Mouse (Mus musculus) stomach, postnatal 0 days (tissue): ENCODE measurements at regions not wholly inside any gene's neighbourhood (a gene's known extent, or its start where the extent isn't known, plus 50 kb on each side); places are given as distances from the start of the nearest gene placed in this dataset.
"Not testable (repeated sequence)": the region's sequence is repeated elsewhere in the genome, so short reads cannot be mapped to it uniquely, and the experiment has no call there.

Experiments used
- ATAC-seq: fragments of 200-750 bp; cut with Nextera tagmentation; 2 replicates; pipeline ENCODE4 v1.8.0; 2017; ENCODE audit not compliant: low FRiP score, low TSS enrichment
- DNase-seq: peaks from one replicate; pipeline ENCODE4 v3.0.0-alpha.2; 2016; ENCODE audit warnings: low spot score
- H3K27ac ChIP-seq: fragments of 300-500 bp; sonication (generic); replicated peaks from 2 replicates; pipeline ENCODE4 v1.5.1; 2014; ENCODE audit warnings: mild to moderate bottlenecking, control low read depth
- H3K27me3 ChIP-seq: fragments of 300-500 bp; sonication (generic); 2 replicates; pipeline ENCODE4 v1.6.1; 2014; ENCODE audit warnings: low read length; ENCODE audit not compliant: control insufficient read depth, insufficient read depth
- H3K36me3 ChIP-seq: fragments of 300-500 bp; sonication (generic); 2 replicates; pipeline ENCODE4 v1.6.1; 2014; ENCODE audit warnings: low read length, mixed read lengths; ENCODE audit not compliant: control insufficient read depth, insufficient read depth
- H3K4me1 ChIP-seq: fragments of 300-500 bp; sonication (generic); replicated peaks from 2 replicates; pipeline ENCODE4 v1.6.1; 2014; ENCODE audit warnings: antibody characterized with exemption; ENCODE audit not compliant: control insufficient read depth, insufficient read depth
- H3K4me2 ChIP-seq: fragments of 300-500 bp; sonication (generic); replicated peaks from 2 replicates; pipeline ENCODE4 v1.6.1; 2014; ENCODE audit warnings: low read depth, mild to moderate bottlenecking, control low read depth, moderate library complexity
- H3K4me3 ChIP-seq: fragments of 300-500 bp; sonication (generic); 2 replicates; pipeline ENCODE4 v1.5.1; 2014; ENCODE audit warnings: low read depth, low read length, control low read depth
- H3K9ac ChIP-seq: fragments of 300-500 bp; sonication (generic); 2 replicates; pipeline ENCODE4 v1.6.1; 2014; ENCODE audit warnings: mild to moderate bottlenecking, low read length, control low read depth, mixed read lengths
- H3K9me3 ChIP-seq: fragments of 300-500 bp; sonication (generic); 2 replicates; pipeline ENCODE4 v1.6.1; 2016; ENCODE audit warnings: low read length; ENCODE audit not compliant: control insufficient read depth
- CTCF ChIP-seq: IDR thresholded peaks from 2 replicates; pipeline ENCODE4 v1.5.1; 2016; ENCODE audit warnings: antibody characterized with exemption, low read depth, mild to moderate bottlenecking, moderate library complexity
- EP300 ChIP-seq: optimal IDR thresholded peaks from 2 replicates; pipeline ENCODE3; 2016; ENCODE audit warnings: antibody characterized with exemption
- WGBS: fragments of 180-500 bp; shearing (Covaris S2); extraction: QIAGEN DNeasy Blood & Tissue Kit; methylation state at CpG from one replicate; pipeline ENCODE4 v1.1.7; 2014; 5-methylcytosine and 5-hydroxymethylcytosine counted together

DNA sequence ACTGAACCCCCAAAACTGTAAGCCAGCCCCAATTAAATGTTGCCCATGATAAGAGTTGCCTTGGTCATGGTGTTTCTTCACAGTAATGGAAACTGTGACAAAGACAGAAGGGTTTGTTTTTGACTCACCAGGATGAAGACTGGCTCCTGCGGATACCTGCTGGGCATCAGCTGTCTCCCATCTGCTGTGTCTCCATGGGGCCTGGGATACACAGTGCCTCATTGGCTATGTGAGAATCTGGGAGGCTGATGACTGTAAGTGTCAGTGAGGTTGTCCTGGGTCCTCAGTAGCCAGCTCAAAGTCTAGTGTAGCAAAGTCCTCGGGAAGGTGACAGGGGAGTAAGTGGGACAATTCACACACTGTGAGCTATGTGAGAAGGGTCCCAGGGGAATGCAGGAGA lies 139.5 kb upstream of the Sfswap start:
- ATAC-seq (no peak), DNase-seq (no peak)
- Histone ChIP-seq H3K9me3 (no peaks in the 10 kb centered on the region), H3K4me2 (no peak overlapping the region), H3K9ac (no peak overlapping the region), H3K27ac (no peak overlapping the region), H3K4me1 (no peaks in the 10 kb centered on the region), H3K4me3 (no peak overlapping the region), H3K27me3 (no peaks in the 10 kb centered on the region), H3K36me3 (no peaks in the 10 kb centered on the region)
- 75% methylated on average over 2 of the region's 2 CpGs for WGBS
- no peak for TF ChIP-seq EP300
- no peak for TF ChIP-seq CTCF

DNA sequence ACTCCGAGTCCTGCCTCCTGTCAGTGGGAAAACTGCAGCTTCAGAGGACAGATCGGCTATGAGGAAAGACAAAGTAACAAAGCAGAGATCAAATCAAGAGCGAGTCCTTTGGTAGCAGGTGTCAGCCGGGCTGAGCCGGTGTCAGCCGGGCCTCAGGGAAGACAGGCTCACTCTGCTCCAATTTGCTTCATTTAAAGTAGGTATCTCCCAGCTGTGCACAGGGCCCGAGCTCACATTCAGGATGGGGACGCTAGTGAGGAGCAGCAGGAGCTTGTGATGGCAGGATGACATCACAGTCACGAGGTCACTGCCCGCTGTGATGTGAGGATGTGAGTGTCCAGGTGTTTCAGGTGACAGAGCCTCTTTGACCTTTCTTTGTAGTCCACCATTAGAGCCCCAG lies 137.8 kb upstream of the Sfswap start:
- Histone ChIP-seq H3K4me1 (no peaks in the 10 kb centered on the region), H3K9ac (no peak overlapping the region), H3K9me3 (no peaks in the 10 kb centered on the region), H3K4me2 (no peak overlapping the region), H3K27ac (no peak overlapping the region), H3K36me3 (no peaks in the 10 kb centered on the region), H3K4me3 (no peak overlapping the region), H3K27me3 (no peaks in the 10 kb centered on the region)
- DNase-seq = no peak
- no peak for ATAC-seq
- no peak for TF ChIP-seq CTCF
- no peak for TF ChIP-seq EP300
- WGBS = 76% methylated on average over 10 of the region's 10 CpGs

DNA sequence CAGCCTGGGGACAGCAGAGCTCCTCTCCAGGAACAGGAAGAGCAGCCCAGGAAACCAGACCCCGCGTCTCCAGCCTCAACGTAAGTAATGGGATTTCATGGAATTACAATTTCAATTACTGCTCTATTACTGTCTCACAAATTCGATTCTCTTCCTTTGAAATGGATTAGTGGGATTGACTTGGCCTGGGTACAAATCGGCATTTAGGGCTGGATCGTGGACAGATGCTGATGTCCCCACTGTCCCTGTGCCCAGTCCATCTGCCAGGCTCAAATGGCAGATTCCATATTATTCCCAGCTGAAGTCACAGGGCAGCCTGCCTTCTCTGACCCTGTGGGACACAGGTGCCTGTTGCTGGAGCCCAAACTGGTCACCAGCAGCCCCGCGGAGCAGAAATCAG lies 136.0 kb upstream of the Sfswap start:
- DNase-seq (no peak), ATAC-seq (no peak)
- Histone ChIP-seq H3K36me3 (no peaks in the 10 kb centered on the region), H3K9ac (no peak overlapping the region), H3K4me2 (no peak overlapping the region), H3K27ac (no peak overlapping the region), H3K27me3 (no peaks in the 10 kb centered on the region), H3K9me3 (no peaks in the 10 kb centered on the region), H3K4me3 (no peak overlapping the region), H3K4me1 (no peaks in the 10 kb centered on the region)
- WGBS = 74% methylated on average over 8 of the region's 8 CpGs
- TF ChIP-seq CTCF = no peak
- no peak for TF ChIP-seq EP300

DNA sequence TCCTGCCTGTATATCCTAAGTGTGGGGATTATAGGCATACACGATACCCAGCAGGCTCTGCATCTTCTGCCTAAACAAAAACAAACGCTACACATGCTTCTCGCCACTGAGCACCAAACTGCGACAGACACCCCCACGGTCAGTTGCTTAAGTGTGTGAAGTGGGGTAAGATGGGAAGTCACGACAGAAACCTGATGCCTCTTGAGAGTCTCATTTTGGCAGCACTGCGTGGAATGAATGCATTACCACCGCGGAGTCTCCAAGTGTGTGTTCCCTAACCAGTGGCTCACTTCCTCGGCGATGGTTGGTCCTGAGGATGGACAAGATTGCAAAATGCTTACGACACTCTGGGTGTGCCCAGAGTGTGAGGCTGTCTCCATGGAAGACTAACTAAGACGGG lies 133.8 kb upstream of the Sfswap start:
- ATAC-seq = no peak
- no peaks in the 10 kb centered on the region for H3K9me3 ChIP-seq
- TF ChIP-seq EP300 = no peak
- TF ChIP-seq CTCF = no peak
- H3K27ac ChIP-seq = no peak overlapping the region
- no peaks in the 10 kb centered on the region for H3K27me3 ChIP-seq
- H3K4me1 ChIP-seq = no peaks in the 10 kb centered on the region
- H3K9ac ChIP-seq = no peak overlapping the region
- no peaks in the 10 kb centered on the region for H3K36me3 ChIP-seq
- DNase-seq = no peak
- WGBS = 73% methylated on average over 13 of the region's 13 CpGs
- H3K4me2 ChIP-seq = no peak overlapping the region
- no peak overlapping the region for H3K4me3 ChIP-seq

DNA sequence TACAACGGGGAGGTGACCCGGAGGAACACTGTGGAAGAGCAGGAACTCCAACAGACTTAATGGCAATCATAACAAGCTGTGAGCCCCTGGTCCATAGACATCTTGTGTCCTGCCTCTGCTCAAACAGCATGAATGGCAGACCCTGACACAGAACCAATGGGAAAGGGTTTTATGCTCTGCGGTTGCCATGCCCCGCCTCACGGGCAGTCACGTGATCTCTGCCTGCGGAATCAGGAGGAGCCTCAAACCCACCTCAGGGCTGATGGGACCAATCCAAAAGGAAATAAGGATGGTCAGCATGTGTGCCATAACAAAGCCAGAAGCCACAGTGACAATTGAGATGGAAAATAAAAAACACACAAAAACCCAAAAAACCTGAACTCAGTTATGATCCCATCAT lies 120.2 kb upstream of the Sfswap start:
- 88% methylated on average over 7 of the region's 7 CpGs for WGBS
- Histone ChIP-seq H3K9ac (no peak overlapping the region), H3K27ac (no peak overlapping the region), H3K4me2 (no peak overlapping the region), H3K9me3 (peaks cover 3% of the 10 kb centered on the region; the same call in 1 of the 2 replicates), H3K27me3 (no peaks in the 10 kb centered on the region), H3K36me3 (no peaks in the 10 kb centered on the region), H3K4me1 (no peaks in the 10 kb centered on the region), H3K4me3 (no peak overlapping the region)
- no peak for ATAC-seq
- TF ChIP-seq CTCF = no peak
- no peak for TF ChIP-seq EP300
- no peak for DNase-seq

DNA sequence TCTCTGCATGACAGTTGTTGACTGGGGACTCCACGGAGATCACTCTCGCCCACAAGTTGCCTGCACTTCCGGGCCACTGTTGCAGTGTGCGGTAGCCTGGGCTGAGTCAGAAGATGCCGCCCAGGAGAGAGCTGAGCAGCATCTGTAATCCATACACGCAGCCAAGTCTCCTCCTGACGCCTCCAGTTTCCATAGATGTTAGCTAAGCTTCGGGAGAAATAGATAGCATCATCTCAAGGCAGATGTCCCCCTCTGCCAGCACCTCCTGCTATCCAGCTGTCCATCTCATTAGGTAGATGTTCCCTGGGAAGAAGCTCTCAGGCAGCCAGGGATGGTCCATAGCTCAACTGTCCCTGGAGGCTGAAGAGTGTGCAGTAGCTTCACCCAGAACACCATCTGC lies 116.0 kb upstream of the Sfswap start:
- H3K4me2 ChIP-seq = no peak overlapping the region
- H3K9me3 ChIP-seq = no peaks in the 10 kb centered on the region
- TF ChIP-seq EP300 (no peak), CTCF (no peak)
- H3K27me3 ChIP-seq = no peaks in the 10 kb centered on the region
- no peak for DNase-seq
- ATAC-seq = no peak
- 93% methylated on average over 8 of the region's 8 CpGs for WGBS
- H3K27ac ChIP-seq = no peak overlapping the region
- H3K36me3 ChIP-seq = no peaks in the 10 kb centered on the region
- no peak overlapping the region for H3K4me3 ChIP-seq
- no peak overlapping the region for H3K9ac ChIP-seq
- H3K4me1 ChIP-seq = no peaks in the 10 kb centered on the region

DNA sequence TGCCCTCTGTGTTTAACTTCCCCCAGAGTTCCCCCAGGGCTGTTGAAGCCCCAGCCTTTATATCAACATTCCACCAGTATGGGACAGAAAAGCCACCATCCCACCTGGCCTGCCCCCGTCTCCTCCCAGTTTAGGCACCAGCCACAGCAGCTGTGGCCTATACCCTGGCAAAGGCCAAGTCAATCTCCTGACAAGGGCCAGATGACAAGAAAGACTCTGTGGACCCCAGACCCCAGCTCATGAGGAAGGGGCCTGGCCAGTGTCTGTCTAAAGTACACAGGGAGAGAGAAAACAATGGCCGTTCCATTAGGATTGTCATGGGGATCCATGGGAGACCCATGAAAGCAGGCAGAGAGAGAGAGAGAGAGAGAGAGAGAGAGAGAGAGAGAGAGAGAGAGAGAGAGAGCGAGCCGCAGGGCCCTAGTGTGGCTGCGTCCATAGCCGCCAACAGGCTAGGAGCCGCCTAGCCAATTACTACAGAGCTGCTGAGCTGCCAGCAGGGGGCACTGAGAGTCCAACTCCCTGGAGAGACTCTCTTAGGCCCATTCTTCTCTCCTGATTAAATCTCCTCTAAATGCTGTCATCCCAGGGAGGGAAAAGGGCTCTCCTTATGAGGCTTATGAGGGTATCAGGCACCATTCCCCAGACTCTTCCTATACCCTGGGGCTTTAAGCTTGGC lies 114.9 kb upstream of the Sfswap start:
- H3K9ac ChIP-seq = not testable (repeated sequence)
- 59% methylated on average over 2 of the region's 7 CpGs for WGBS

DNA sequence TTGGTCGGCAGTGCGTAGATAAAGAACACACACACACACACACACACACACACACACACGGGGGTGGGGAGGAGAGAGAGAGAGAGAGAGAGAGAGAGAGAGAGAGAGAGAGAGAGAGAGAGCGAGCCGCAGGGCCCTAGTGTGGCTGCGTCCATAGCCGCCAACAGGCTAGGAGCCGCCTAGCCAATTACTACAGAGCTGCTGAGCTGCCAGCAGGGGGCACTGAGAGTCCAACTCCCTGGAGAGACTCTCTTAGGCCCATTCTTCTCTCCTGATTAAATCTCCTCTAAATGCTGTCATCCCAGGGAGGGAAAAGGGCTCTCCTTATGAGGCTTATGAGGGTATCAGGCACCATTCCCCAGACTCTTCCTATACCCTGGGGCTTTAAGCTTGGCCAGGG lies 114.3 kb upstream of the Sfswap start:
- peak; percentile 91 for ATAC-seq
- not testable (repeated sequence) for H3K4me3 ChIP-seq, H3K27me3 ChIP-seq, H3K4me2 ChIP-seq, DNase-seq, H3K9ac ChIP-seq, H3K9me3 ChIP-seq, H3K4me1 ChIP-seq, H3K36me3 ChIP-seq, H3K27ac ChIP-seq
- no CpG with 5 or more reads among the region's 8 CpGs for WGBS

More for the DNA sequence above, 114.9 kb upstream of the Sfswap start:
- DNase-seq, H3K9me3 ChIP-seq, H3K27ac ChIP-seq, H3K4me2 ChIP-seq, H3K4me1 ChIP-seq, H3K4me3 ChIP-seq, H3K27me3 ChIP-seq, H3K36me3 ChIP-seq: not testable (repeated sequence)
- peak; percentile 92 for ATAC-seq
